Mouse (Mus musculus) stomach, postnatal 0 days (tissue): ENCODE results near the gene Mnat1.

ENCODE experiments used
- CTCF ChIP-seq: IDR thresholded peaks from 2 replicates; pipeline ENCODE4 v1.5.1; 2016; ENCODE audit warnings: antibody characterized with exemption, low read depth, mild to moderate bottlenecking, moderate library complexity
- EP300 ChIP-seq: optimal IDR thresholded peaks from 2 replicates; pipeline ENCODE3; 2016; ENCODE audit warnings: antibody characterized with exemption

- TF ChIP-seq CTCF, result no peak
- TF ChIP-seq EP300, result no peak
These were observed 185.2 kb downstream of the Mnat1 start for GRCm38 (mm10) chr12:73308711-73309110.
